Mouse (Mus musculus) hindbrain, postnatal 0 days (tissue): ENCODE results near the gene 3110082I17Rik. TPM values are rescaled to one million over a fixed set of nuclear protein-coding genes. Genes with fewer than 3 reads are reported as not detected.

ENCODE experiments used
- ATAC-seq: fragments of 200-750 bp; cut with Nextera tagmentation; 2 replicates; pipeline ENCODE4 v1.8.0; 2017; ENCODE audit warnings: mild to moderate bottlenecking, moderate TSS enrichment, moderate library complexity
- DNase-seq: peaks from one replicate; pipeline ENCODE4 v3.0.0-alpha.2; 2015; ENCODE audit warnings: low spot score
- H3K27ac ChIP-seq: fragments of 300-500 bp; sonication (generic); 2 replicates; pipeline ENCODE4 v1.5.1; 2014; ENCODE audit warnings: mild to moderate bottlenecking
- H3K27me3 ChIP-seq: fragments of 300-500 bp; sonication (generic); 2 replicates; pipeline ENCODE4 v1.6.1; 2014; ENCODE audit warnings: low read length, mixed read lengths; ENCODE audit not compliant: insufficient read depth
- H3K36me3 ChIP-seq: fragments of 300-500 bp; sonication (generic); 2 replicates; pipeline ENCODE4 v1.6.1; 2014; ENCODE audit warnings: low read length, mixed read lengths; ENCODE audit not compliant: insufficient read depth
- H3K4me1 ChIP-seq: fragments of 300-500 bp; sonication (generic); 2 replicates; pipeline ENCODE4 v1.6.1; 2014; ENCODE audit warnings: antibody characterized with exemption, low read length, mixed read lengths; ENCODE audit not compliant: insufficient read depth
- H3K4me2 ChIP-seq: fragments of 300-500 bp; sonication (generic); 2 replicates; pipeline ENCODE4 v1.6.1; 2014; ENCODE audit warnings: low read depth, mild to moderate bottlenecking, low read length, moderate library complexity, mixed read lengths
- H3K4me3 ChIP-seq: fragments of 300-500 bp; sonication (generic); 2 replicates; pipeline ENCODE4 v1.5.1; 2014; ENCODE audit warnings: low read length
- H3K9ac ChIP-seq: fragments of 300-500 bp; sonication (generic); replicated peaks from 2 replicates; pipeline ENCODE4 v1.6.1; 2014; ENCODE audit warnings: mild to moderate bottlenecking, low read length, moderate library complexity, mixed read lengths
- H3K9me3 ChIP-seq: fragments of 300-500 bp; sonication (generic); 2 replicates; pipeline ENCODE4 v1.6.1; 2016; ENCODE audit warnings: low read length, mixed read lengths
- CTCF ChIP-seq: IDR thresholded peaks from 2 replicates; pipeline ENCODE4 v1.5.1; 2016; ENCODE audit warnings: antibody characterized with exemption, control low read depth, low read depth
- WGBS: fragments of 180-500 bp; shearing (Covaris S2); extraction: QIAGEN DNeasy Blood & Tissue Kit; methylation state at CpG from one replicate; pipeline ENCODE4 v1.1.7; 2014; 5-methylcytosine and 5-hydroxymethylcytosine counted together
- polyA plus RNA-seq: library from polyadenylated mRNA; unstranded; fragments of >200 nt; fragmentation: Nextera tagmentation; extraction: Ambion mirVana; gene quantifications from 2 replicates; pipeline ENCODE4 v1.2.1, GENCODE M21; 2015
- total RNA-seq: library from RNA; depleted of rRNA; stranded (reverse); fragments of >200 nt; gene quantifications from 2 replicates; pipeline ENCODE4 v1.2.3, GENCODE M21; 2014

3110082I17Rik gene
- total and polyA plus RNA-seq, 2 experiments from 2014 or later: 12.8 to 17.1 TPM

DNA sequence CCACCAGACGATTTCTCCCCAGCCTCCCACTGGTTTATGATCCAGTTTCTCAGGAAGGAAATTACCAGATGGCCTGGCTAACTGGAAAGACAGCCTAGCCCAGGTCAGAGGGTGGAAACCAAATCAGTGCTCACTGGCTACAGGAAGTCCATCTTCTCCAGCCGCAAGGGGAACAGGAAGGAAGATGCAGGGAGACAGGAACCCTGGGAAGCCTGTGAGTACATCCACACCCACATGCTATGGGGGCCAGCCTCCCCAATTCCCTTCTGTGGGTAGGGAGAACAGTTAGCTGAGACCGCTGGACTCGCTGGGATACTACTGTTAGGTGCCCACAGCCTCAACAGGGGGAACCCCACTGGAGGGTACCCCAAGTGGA, 72.1 kb downstream of the 3110082I17Rik start:
- peaks cover 26% of the 10 kb centered on the region for H3K4me1 ChIP-seq
- TF ChIP-seq CTCF: no peak
- H3K9ac ChIP-seq: no peak overlapping the region
- H3K27me3 ChIP-seq: no peaks in the 10 kb centered on the region
- no peak overlapping the region for H3K4me2 ChIP-seq
- 65% methylated on average over 4 of the region's 4 CpGs for WGBS
- peak overlapping the region; percentile 82 for H3K27ac ChIP-seq
- H3K9me3 ChIP-seq: no peaks in the 10 kb centered on the region
- H3K36me3 ChIP-seq: no peaks in the 10 kb centered on the region
- no peak for ATAC-seq
- DNase-seq: no peak
- no peak overlapping the region for H3K4me3 ChIP-seq

- no peak; the same call in 1 of the 2 replicates for ATAC-seq
- peaks cover 32% of the 10 kb centered on the region for H3K4me1 ChIP-seq
- no peaks in the 10 kb centered on the region for H3K9me3 ChIP-seq
- H3K27me3 ChIP-seq: no peaks in the 10 kb centered on the region
- H3K4me2 ChIP-seq: no peak overlapping the region
- DNase-seq: peak; percentile 71
- H3K4me3 ChIP-seq: no peak overlapping the region
- WGBS: 71% methylated on average over 10 of the region's 10 CpGs
- H3K36me3 ChIP-seq: no peaks in the 10 kb centered on the region
- H3K27ac ChIP-seq: peak overlapping the region; percentile 82
- H3K9ac ChIP-seq: no peak overlapping the region
- no peak for TF ChIP-seq CTCF
These were observed 72.8 kb downstream of the 3110082I17Rik start for GRCm38 (mm10) chr5:139387329-139388194.

GRCm38 (mm10) chr5:139386047-139386446, 74.3 kb downstream of the 3110082I17Rik start:
- TF ChIP-seq CTCF: no peak
- 91% methylated on average over 5 of the region's 5 CpGs for WGBS
- Histone ChIP-seq H3K4me1 (peaks cover 39% of the 10 kb centered on the region), H3K9ac (no peak overlapping the region), H3K27ac (no peak overlapping the region), H3K4me3 (no peak overlapping the region), H3K27me3 (no peaks in the 10 kb centered on the region), H3K36me3 (no peaks in the 10 kb centered on the region), H3K9me3 (no peaks in the 10 kb centered on the region), H3K4me2 (no peak overlapping the region)
- DNase-seq (no peak), ATAC-seq (no peak)

DNA sequence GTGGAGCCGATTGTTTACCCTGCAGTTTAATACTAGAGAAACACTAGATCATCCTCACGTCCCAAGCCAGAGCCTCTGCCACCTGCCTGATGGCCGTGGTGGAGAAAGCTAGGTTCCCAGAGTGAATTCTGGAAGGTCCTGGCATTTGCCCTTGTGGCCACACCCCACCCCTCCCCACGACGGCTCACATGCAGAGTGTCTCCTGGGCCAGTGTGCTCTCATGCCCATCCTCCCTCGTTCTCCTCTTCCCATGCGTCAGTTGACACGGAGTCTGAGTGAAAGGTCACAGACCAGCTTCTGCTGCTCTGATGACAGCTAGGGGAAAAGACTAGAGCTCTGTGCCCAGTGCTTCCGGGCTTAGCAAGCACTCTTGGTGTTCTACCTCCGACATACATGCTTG, 75.8 kb downstream of the 3110082I17Rik start:
- TF ChIP-seq CTCF: no peak
- H3K4me2 ChIP-seq: no peak overlapping the region
- no peaks in the 10 kb centered on the region for H3K27me3 ChIP-seq
- H3K9ac ChIP-seq: no peak overlapping the region
- WGBS: 71% methylated on average over 10 of the region's 10 CpGs
- H3K4me1 ChIP-seq: peaks cover 38% of the 10 kb centered on the region
- no peaks in the 10 kb centered on the region for H3K9me3 ChIP-seq
- no peak overlapping the region for H3K27ac ChIP-seq
- DNase-seq: no peak
- ATAC-seq: no peak
- no peak overlapping the region for H3K4me3 ChIP-seq
- no peaks in the 10 kb centered on the region for H3K36me3 ChIP-seq

DNA sequence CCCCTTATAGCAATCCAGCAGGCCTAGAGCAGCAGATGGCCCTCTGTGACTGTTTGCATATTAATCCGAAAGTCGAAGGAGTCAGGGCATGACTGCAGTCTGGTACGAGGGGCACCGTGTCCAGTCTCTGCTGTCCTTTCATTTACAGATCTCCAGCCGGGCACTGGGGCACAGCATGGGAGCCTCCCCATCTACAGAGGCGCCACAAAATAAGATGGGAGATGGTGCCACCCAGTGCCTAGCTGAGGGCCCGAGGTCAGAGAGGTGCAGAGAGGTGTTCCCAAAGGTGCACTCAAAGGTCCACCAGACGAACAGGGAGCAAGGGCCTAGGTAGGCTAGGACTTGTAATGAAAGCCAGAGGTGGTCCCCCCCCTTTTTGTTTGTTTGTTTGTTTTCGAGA, 77.1 kb downstream of the 3110082I17Rik start:
- no peak for TF ChIP-seq CTCF
- no peaks in the 10 kb centered on the region for H3K36me3 ChIP-seq
- WGBS: 62% methylated on average over 9 of the region's 9 CpGs

GRCm38 (mm10) chr5:139382760-139383159, 77.6 kb downstream of the 3110082I17Rik start:
- no peaks in the 10 kb centered on the region for H3K36me3 ChIP-seq
- H3K27me3 ChIP-seq: no peaks in the 10 kb centered on the region
- peak overlapping the region; percentile 14; the same call in 1 of the 2 replicates for H3K9ac ChIP-seq
- peaks cover 29% of the 10 kb centered on the region for H3K4me1 ChIP-seq
- 47% methylated on average over 8 of the region's 8 CpGs for WGBS
- ATAC-seq: peak; percentile 18; the same call in 1 of the 2 replicates
- peak; percentile 47 for DNase-seq
- peak overlapping the region; percentile 75 for H3K27ac ChIP-seq
- H3K4me3 ChIP-seq: no peak overlapping the region
- no peaks in the 10 kb centered on the region for H3K9me3 ChIP-seq
- H3K4me2 ChIP-seq: 0 out of 2 replicates have a peak overlapping the region, but pooled peaks have one; percentile 13
- no peak for TF ChIP-seq CTCF

More for the DNA sequence above, 77.1 kb downstream of the 3110082I17Rik start:
- Histone ChIP-seq H3K9ac (0 out of 2 replicates have a peak overlapping the region, but pooled peaks have one; percentile 14), H3K4me2 (no peak overlapping the region), H3K9me3 (no peaks in the 10 kb centered on the region), H3K27ac (peak overlapping the region; percentile 75), H3K4me3 (no peak overlapping the region), H3K27me3 (no peaks in the 10 kb centered on the region), H3K4me1 (peaks cover 33% of the 10 kb centered on the region)
- DNase-seq (no peak), ATAC-seq (no peak)
